Mouse (Mus musculus) forebrain, embryonic 14.5 days (tissue): ENCODE measurements around the gene Stau1. TPM values are rescaled to one million over a fixed set of nuclear protein-coding genes. Genes with fewer than 3 reads are reported as not detected.
A peak's percentile ranks its signal among the peaks of the same experiment; 100 is the strongest.

Experiments
- ATAC-seq: fragments of 200-750 bp; cut with Nextera tagmentation; 2 replicates; pipeline ENCODE4 v1.8.0; 2017; ENCODE audit warnings: mild to moderate bottlenecking, moderate library complexity
- DNase-seq: peaks from one replicate; pipeline ENCODE4 v3.0.0-alpha.2; 2015; ENCODE audit warnings: low spot score
- H3K27ac ChIP-seq: fragments of 300-500 bp; sonication (generic); 2 replicates; pipeline ENCODE4 v1.5.1; 2014; ENCODE audit warnings: low read depth, mild to moderate bottlenecking, control low read depth, low read length, moderate library complexity
- H3K27me3 ChIP-seq: fragments of 300-500 bp; sonication (generic); replicated peaks from 2 replicates; pipeline ENCODE4 v1.6.1; 2014; ENCODE audit warnings: low read length, control low read depth, mixed read lengths; ENCODE audit not compliant: control insufficient read depth, insufficient read depth
- H3K36me3 ChIP-seq: fragments of 300-500 bp; sonication (generic); 2 replicates; pipeline ENCODE4 v1.6.1; 2014; ENCODE audit warnings: low read length, control low read depth; ENCODE audit not compliant: control insufficient read depth, insufficient read depth
- H3K4me1 ChIP-seq: fragments of 300-500 bp; sonication (generic); 2 replicates; pipeline ENCODE4 v1.6.1; 2014; ENCODE audit warnings: antibody characterized with exemption, low read length, control low read depth; ENCODE audit not compliant: control insufficient read depth, insufficient read depth
- H3K4me2 ChIP-seq: fragments of 300-500 bp; sonication (generic); 2 replicates; pipeline ENCODE4 v1.6.1; 2014; ENCODE audit warnings: mild to moderate bottlenecking, control low read depth, low read length
- H3K4me3 ChIP-seq: fragments of 300-500 bp; sonication (generic); 2 replicates; pipeline ENCODE4 v1.5.1; 2014; ENCODE audit warnings: low read depth, low read length, control low read depth
- H3K9ac ChIP-seq: fragments of 300-500 bp; sonication (generic); 2 replicates; pipeline ENCODE4 v1.6.1; 2014; ENCODE audit warnings: mild to moderate bottlenecking, low read length, control low read depth, moderate library complexity
- H3K9me3 ChIP-seq: fragments of 300-500 bp; sonication (generic); replicated peaks from 2 replicates; pipeline ENCODE4 v1.6.1; 2016; ENCODE audit warnings: low read length, control low read depth, mixed read lengths; ENCODE audit not compliant: control insufficient read depth
- WGBS: fragments of 180-500 bp; shearing (Covaris S2); extraction: QIAGEN DNeasy Blood & Tissue Kit; methylation state at CpG from one replicate; pipeline ENCODE4 v1.1.7; 2014; 5-methylcytosine and 5-hydroxymethylcytosine counted together
- polyA plus RNA-seq: library from polyadenylated mRNA; unstranded; fragments of >200 nt; fragmentation: Nextera tagmentation; extraction: Ambion mirVana; gene quantifications from 2 replicates; pipeline ENCODE4 v1.2.1, GENCODE M21; 2014

Stau1 gene
- polyA plus RNA-seq, result 81.7 and 102 TPM in 2 replicates

GRCm38 (mm10) chr2:166995796-166996532 lies at the start of gene Stau1:
Gene Stau1 (minus strand): TSS chr2:166996299.
- Histone ChIP-seq H3K36me3 (no peaks in the 10 kb centered on the region), H3K27ac (peak within 1 kb of the TSS; percentile 97), H3K4me1 (peaks cover 13% of the 10 kb centered on the region), H3K4me2 (peak within 1 kb of the TSS; percentile 89), H3K9ac (peak within 1 kb of the TSS; percentile 96), H3K9me3 (no peaks in the 10 kb centered on the region), H3K27me3 (no peaks in the 10 kb centered on the region), H3K4me3 (peak within 1 kb of the TSS; percentile 100)
- peak; percentile 100 for ATAC-seq
- DNase-seq, result peak; percentile 99
- 1% methylated on average over 67 of the region's 88 CpGs for WGBS

DNA sequence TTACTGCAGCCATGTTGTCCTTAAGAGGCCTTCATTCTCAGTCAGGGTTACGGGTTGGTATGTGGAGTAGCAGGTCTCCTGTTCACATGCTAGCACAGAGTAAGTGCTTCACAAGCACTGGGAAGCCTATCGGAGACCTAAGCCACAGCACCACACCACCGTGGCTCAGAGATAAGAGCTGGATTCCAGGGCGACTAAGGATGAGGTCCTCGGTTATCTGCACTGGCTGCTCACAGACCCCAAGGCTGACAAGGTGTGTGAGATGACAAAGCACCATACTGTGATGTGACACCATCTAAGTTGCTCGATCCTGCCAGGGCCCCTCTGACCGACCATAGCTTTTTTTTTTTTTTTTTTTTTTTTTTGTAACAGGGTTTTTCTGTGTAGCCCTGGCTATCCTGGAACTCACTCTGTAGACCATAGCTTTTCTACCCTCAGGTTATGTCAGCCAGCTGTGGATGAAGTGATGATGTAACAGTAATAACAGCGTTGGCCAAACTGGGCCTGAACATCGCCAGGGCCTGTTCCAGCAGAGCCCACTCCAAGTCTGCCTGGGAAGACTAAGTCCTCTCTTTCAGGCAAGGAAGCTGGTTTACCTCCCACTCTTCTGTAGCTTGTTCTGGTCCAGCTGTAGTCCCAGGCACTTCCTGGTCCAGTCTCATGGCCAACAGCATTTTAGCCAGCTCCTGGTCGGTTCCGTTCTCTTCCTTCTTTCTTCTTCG lies 47.5 kb upstream of the Stau1 start:
- WGBS, result 94% methylated on average over 12 of the region's 12 CpGs

DNA sequence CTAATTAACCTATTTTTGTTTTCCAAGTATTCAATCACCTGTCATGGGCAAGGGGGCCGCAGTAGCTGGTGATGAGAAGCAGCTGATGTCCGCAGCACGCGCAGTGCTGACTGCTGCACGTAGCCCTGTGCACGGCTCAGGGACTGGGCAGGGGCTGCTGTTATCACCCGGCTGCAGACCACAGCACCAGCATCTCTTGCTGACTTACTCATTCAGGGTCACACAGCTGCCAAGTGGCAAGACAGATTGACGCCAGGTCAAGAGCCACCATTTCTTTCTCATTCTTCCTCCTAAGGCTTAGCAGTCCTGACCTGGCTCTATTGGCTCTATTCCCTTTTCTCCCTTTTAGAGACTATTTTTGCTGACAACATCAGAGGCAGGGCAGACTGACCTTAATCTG lies 43.3 kb upstream of the Stau1 start:
- Histone ChIP-seq H3K9ac (no peak overlapping the region), H3K4me3 (no peak overlapping the region), H3K36me3 (peaks cover 100% of the 10 kb centered on the region), H3K4me2 (no peak overlapping the region), H3K9me3 (no peaks in the 10 kb centered on the region), H3K27me3 (no peaks in the 10 kb centered on the region), H3K27ac (no peak overlapping the region), H3K4me1 (no peaks in the 10 kb centered on the region)
- DNase-seq (no peak), ATAC-seq (no peak)
- WGBS, result 94% methylated on average over 8 of the region's 8 CpGs

More for the DNA sequence above, 47.5 kb upstream of the Stau1 start:
- H3K27me3 ChIP-seq, result no peaks in the 10 kb centered on the region
- no peaks in the 10 kb centered on the region for H3K4me1 ChIP-seq
- H3K9ac ChIP-seq, result no peak overlapping the region
- peaks cover 95% of the 10 kb centered on the region for H3K36me3 ChIP-seq
- no peaks in the 10 kb centered on the region for H3K9me3 ChIP-seq
- no peak overlapping the region for H3K27ac ChIP-seq
- H3K4me3 ChIP-seq, result no peak overlapping the region
- ATAC-seq (no peak), DNase-seq (no peak)
- no peak overlapping the region for H3K4me2 ChIP-seq

DNA sequence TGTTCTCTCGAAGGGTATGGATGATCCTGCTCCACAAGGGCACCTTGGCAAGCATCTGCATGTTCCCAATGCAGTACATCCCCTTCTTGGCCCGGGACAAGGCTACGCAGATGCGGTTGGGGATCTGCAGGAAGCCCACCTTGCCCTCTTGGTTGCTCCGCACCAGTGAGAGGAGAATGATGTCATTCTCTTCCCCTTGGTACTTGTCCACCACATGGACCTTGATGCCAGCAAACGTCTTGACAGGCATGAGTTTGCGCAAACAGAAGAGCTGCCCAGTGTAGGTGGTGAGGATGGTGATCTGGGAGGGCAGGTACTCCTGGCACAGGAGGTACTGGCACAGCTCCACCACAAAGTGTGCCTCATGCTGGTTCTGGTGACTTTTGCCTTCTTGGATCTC lies 42.6 kb upstream of the Stau1 start:
- H3K4me1 ChIP-seq, result no peaks in the 10 kb centered on the region
- DNase-seq, result no peak
- no peaks in the 10 kb centered on the region for H3K27me3 ChIP-seq
- no peak overlapping the region for H3K9ac ChIP-seq
- no peak overlapping the region for H3K4me3 ChIP-seq
- 95% methylated on average over 7 of the region's 7 CpGs for WGBS
- no peaks in the 10 kb centered on the region for H3K9me3 ChIP-seq
- H3K36me3 ChIP-seq, result peaks cover 100% of the 10 kb centered on the region
- H3K4me2 ChIP-seq, result no peak overlapping the region
- H3K27ac ChIP-seq, result no peak overlapping the region
- ATAC-seq, result no peak

DNA sequence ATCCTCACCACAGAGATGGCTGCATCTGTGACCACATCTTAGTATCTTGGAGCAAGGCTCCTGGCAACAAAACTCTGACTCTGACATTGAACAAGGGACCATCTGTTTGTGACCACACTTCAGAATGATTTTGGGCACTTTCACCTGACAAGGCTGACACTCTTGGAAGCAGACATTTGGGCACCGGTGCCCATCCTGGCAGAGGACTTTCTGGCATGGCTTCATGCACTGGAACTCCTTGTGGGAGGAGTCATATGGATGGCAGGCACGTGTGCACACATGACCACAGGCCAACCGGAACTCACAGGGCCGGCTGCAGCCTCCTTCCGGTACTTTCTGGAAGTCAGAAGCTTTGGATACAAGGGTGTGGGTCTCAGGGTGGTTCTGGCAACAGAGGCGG lies 42.2 kb upstream of the Stau1 start:
- WGBS, result 91% methylated on average over 6 of the region's 6 CpGs
- no peak for ATAC-seq
- no peak overlapping the region for H3K27ac ChIP-seq

GRCm38 (mm10) chr2:167037710-167038109 lies 41.6 kb upstream of the Stau1 start:
- Histone ChIP-seq H3K36me3 (peaks cover 97% of the 10 kb centered on the region), H3K9ac (no peak overlapping the region), H3K4me1 (no peaks in the 10 kb centered on the region), H3K27me3 (no peaks in the 10 kb centered on the region), H3K9me3 (no peaks in the 10 kb centered on the region), H3K27ac (no peak overlapping the region), H3K4me2 (no peak overlapping the region), H3K4me3 (no peak overlapping the region)
- DNase-seq (no peak), ATAC-seq (no peak)
- WGBS, result 97% methylated on average over 12 of the region's 12 CpGs

More for the DNA sequence above, 42.2 kb upstream of the Stau1 start:
- Histone ChIP-seq H3K4me1 (no peaks in the 10 kb centered on the region), H3K27me3 (no peaks in the 10 kb centered on the region), H3K36me3 (peaks cover 100% of the 10 kb centered on the region), H3K4me3 (no peak overlapping the region), H3K4me2 (no peak overlapping the region), H3K9ac (no peak overlapping the region), H3K9me3 (no peaks in the 10 kb centered on the region)
- no peak for DNase-seq

DNA sequence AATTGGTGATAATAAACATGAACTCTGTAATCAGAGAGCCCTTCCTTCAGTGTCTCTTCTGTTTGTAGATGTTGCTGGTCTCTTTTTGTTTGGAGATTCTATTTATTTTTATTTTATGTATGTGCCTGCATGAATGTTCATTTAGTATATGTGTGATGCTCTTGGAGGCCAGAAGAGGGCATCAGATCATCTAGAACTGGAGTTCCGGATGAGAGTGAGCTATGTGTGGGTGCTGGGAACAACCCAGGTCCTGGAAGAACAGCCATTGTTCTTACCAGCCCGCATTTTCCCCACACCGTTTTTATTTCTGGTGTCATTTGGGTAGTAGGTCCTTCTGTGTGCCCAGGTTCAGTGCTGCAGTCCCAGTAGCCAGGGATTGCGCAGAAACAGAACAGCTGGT lies 34.4 kb upstream of the Stau1 start:
- Histone ChIP-seq H3K27ac (no peak overlapping the region), H3K4me2 (no peak overlapping the region), H3K9ac (no peak overlapping the region), H3K27me3 (no peaks in the 10 kb centered on the region), H3K36me3 (peaks cover 92% of the 10 kb centered on the region), H3K9me3 (no peaks in the 10 kb centered on the region), H3K4me1 (no peaks in the 10 kb centered on the region), H3K4me3 (no peak overlapping the region)
- 92% methylated on average over 4 of the region's 4 CpGs for WGBS
- ATAC-seq (no peak), DNase-seq (no peak)

DNA sequence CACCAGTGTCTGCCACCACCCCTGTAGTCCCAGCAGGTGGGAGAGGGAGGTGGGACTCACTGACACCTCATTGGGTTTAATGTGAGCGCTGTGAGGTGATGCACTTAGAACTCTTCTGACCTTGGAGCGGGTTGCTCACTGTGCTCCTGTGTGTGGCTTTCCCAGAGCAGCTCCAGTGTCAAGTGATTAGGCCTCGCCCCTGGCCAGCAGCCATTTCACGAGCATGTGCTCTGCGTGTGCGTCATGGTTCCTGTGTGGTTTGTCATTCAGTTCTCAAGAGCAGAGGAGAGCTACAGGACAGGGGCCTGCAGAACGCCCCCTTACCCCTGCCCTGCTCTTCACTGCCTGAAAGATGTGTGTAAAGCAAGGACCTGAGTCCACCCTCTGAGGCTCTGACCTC lies 32.5 kb upstream of the Stau1 start:
- Histone ChIP-seq H3K9me3 (no peaks in the 10 kb centered on the region), H3K4me2 (no peak overlapping the region), H3K36me3 (peaks cover 88% of the 10 kb centered on the region), H3K9ac (no peak overlapping the region), H3K4me3 (no peak overlapping the region), H3K4me1 (no peaks in the 10 kb centered on the region), H3K27ac (no peak overlapping the region), H3K27me3 (no peaks in the 10 kb centered on the region)
- ATAC-seq (no peak), DNase-seq (no peak)
- WGBS, result 95% methylated on average over 7 of the region's 7 CpGs

- H3K4me3 ChIP-seq, result no peak overlapping the region
- peaks cover 6% of the 10 kb centered on the region for H3K4me1 ChIP-seq
- H3K36me3 ChIP-seq, result peaks cover 57% of the 10 kb centered on the region
- H3K4me2 ChIP-seq, result no peak overlapping the region
- no peak overlapping the region for H3K9ac ChIP-seq
- H3K9me3 ChIP-seq, result no peaks in the 10 kb centered on the region
- DNase-seq (no peak), ATAC-seq (no peak)
- no peak overlapping the region for H3K27ac ChIP-seq
- no peaks in the 10 kb centered on the region for H3K27me3 ChIP-seq
- 95% methylated on average over 10 of the region's 10 CpGs for WGBS
Observed at GRCm38 (mm10) chr2:167019396-167019795, 23.3 kb upstream of the Stau1 start.
